Mouse (Mus musculus) neutrophil, adult 5-6 weeks (primary cell): ENCODE data around the gene E2f2. TPM values are rescaled to one million over a fixed set of nuclear protein-coding genes. Genes with fewer than 3 reads are reported as not detected.
A peak's percentile ranks its signal among the peaks of the same experiment; 100 is the strongest.

Experiments used
- ATAC-seq: fragments of 151-379, 151-347 bp; 2 replicates; pipeline ENCODE4 v1.8.0; 2017; ENCODE audit warnings: mild to moderate bottlenecking, moderate TSS enrichment; ENCODE audit not compliant: insufficient number of reproducible peaks, poor library complexity, low FRiP score, severe bottlenecking; ENCODE audit errors: extremely low read depth
- total RNA-seq: library from RNA; stranded (forward); fragments of 200-1000 nt; gene quantifications from 2 replicates; pipeline ENCODE4 v1.2.3, GENCODE M21; 2017

E2f2 gene
- total RNA-seq, 1 experiment from 2014 or later = 42.0 TPM

DNA sequence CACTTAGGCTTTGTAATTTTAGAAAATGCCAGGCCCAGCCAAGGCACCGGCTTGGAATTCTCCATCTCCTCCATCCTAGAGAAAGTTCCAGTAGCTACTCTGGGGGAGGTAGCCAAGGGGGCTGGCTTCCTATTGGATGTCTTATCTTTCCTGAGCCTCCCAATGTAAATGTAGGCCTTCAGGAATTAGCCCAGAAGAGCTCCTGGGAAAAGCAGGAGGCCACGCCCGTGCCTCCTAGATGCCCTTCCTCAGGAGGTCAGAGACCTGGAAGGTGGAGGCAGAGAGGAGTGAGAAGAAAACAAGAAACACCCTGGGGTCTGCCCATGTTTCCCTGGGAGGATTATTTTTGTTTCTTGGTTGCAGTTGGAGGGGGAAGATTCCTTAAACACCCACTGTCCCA is 21.4 kb downstream of the E2f2 start:
- ATAC-seq = no peak

DNA sequence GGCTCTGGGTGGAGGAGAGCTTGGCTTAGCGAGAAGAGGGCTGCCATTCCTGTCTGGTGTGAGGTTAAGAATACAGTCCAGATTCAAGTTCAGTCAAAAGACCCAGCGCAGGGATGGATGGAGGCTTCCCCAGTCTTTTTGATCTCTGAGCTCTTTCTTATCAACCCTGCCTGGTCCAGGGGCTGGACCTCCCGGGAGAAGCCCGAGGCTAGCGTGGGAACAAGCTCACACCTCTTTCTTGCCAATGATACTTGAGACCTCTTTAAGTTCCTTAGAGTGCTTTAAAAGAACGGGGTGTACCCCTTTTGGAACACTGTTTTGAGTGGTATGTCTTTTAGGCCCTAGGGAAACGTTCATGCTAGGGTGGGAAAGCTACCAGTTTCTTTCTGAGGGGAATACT is 22.8 kb downstream of the E2f2 start:
- ATAC-seq = no peak

DNA sequence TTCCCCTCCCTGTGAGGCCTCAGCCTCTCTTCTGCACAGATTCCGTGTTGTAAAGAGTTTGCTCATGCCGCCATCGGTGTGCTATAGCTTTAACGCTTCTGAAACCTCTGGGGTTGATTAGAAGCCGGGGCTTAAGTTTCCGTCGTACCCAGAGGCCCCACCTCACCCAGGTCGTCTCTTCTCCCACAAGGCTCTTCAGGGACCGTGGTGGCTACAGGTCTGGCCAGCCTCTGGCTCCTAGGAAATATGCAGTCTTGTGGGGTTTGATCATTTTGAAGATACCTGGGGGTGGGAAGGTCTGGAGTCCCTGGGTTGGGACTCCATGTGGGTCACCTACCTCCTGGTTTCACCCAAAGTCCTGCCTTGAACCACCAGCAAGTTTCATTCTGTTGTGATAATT is 23.4 kb downstream of the E2f2 start:
- ATAC-seq = no peak

DNA sequence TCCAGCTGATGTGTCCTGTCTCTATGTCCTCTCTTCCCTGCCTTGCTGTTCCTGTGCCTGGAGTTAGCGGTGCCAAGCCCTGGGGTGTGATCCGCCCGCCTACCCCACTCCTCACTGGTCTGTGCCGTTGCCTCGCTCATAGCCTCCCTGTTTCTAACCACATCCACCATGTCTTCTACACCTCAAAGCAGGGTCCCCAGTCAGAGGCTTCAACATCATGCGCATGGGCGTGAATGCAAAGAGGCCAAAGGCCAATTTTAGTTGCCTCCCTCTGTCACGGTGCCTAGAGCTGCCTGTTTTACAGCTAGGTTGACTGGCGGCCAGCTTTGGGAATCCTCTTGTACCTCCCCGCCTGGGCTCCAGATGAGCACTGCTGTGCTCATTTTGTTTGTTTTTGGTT is 24.0 kb downstream of the E2f2 start:
- ATAC-seq = no peak

DNA sequence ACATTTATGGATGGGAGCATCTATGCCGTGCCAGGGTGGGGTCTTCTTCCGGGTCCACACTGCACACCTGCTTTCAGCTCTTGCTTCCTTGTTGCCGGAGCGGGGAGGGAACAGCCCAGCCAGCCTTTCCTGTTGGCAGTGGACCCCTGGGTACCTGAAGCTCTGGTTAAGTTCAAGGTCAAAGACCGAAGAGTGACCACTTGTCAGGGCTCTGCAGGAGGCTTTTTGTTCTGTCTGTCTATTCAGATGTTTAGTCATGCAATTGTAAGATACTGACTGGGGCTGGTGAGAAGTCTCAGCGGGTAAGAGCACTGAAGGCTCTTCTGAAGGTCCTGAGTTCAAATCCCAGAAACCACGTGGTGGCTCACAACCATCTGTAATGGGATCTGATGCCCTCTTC is 26.7 kb downstream of the E2f2 start:
- ATAC-seq = no peak

DNA sequence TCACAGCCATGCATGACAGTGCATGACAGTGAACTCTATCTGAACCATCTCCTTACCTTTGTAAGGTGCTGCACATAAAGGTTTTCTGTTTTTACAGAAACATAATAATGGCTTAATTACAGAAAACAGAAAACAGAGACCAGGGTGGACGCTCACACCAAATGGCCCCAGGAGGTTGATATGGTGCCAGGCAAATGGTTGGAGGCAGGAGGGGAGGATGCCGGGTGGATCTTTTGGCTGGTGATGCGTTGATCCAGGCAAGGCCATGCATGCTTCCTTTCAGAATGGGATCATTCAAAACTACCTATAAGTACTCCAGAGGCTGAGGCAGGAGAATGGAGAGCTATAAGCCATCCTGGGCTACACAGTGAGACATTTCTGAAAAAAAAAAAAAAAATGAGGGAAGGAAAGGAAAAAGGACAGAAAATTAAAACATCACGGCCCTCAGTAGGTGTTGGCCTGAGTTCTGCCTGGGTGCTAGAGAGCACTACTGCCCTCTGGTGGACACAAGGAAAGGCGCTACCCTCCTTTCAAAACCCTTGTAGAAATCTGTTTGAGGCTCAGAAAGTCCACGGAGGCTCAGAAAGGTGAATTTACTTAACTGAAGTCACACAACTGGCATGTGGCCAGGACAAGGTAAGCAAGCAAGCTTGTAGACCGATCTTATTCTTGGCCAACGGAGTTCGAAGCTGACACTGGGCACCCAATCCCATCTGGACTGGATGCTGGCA is 27.5 kb downstream of the E2f2 start:
- ATAC-seq = peak; percentile 69

DNA sequence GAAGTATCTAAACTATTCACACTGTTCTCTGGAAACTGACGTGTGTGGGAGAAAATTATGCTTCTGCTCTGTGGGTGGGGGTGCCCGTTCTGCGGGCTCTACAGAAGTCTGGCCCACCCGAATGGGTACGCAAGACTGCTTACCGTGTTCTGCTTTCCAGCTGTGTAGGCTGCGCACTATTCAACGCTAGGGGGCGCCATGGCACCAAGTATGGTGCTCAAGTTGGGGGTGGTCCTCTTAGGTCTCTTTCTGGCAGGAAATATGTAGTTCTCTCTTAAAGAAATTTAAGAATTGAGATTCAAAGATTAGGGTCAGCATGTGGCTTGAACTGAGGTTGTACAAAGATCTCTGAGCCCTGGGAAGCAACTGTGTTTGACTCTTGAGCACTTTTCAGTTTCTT is 30.3 kb downstream of the E2f2 start:
- ATAC-seq = no peak

DNA sequence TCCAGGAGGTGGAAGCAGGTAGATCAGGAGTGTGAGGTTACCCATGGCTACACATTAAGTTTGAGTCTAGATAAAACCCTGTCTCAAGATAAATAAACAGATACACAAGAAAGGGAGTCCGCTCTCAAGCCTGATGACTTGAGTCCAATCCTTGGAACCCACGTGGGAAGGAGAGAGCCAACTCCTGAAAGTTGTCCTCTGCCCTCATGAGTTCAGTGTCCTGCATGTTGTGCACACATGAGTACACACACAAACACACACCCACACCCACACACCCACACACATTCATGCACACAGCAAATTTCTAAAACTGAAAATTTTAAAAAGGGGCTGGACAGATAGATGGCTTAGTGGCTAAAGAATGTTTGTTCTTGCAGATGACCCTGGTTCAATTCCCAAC is 32.6 kb downstream of the E2f2 start:
- ATAC-seq = no peak

DNA sequence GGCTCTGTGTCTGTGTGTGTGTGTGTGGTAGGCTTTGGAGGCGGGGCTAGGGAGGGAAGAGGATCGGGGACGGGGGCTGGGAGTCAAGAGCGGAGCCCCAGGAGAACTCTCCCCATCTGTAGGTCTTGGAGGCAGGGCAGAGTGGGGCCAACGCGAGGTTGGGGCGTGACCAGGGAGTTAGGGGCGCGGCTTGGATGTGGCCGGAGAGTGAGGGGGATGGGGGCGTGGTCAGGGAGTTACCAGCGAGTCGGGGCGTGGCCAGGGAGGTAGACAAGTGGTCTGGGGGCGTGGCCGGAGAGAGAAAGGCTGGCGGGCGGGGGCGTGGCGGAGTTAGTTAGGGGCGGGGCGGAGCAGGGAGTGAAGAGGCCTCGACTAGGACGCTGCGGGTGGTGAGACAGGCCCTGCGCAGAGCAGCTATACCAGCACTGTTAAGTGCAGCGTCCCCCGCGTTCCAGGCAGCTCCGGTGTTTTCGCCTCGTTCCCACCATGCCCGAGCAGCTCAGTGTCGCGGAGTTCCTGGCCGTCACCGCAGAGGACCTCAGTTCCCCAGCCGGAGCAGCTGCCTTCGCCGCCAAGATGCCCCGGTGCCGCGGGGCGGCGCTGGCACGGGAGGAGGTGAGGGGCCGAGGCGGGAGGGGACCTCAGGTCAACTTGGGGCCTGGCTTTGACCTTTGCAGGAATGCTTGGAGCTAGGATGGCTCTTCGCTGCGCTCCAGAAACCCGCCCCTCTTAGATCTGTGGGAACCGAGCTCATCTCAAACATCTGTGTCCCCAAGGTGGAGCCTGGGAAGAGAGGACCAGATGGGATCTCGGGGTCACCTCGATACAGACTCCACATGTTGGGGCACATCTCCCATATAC is 34.1 kb downstream of the E2f2 start, which contains the start of gene Asap3:
TSS of gene Asap3 (plus strand) at position 333 of the 861 bp plus-strand sequence.
- peak; percentile 73 for ATAC-seq

DNA sequence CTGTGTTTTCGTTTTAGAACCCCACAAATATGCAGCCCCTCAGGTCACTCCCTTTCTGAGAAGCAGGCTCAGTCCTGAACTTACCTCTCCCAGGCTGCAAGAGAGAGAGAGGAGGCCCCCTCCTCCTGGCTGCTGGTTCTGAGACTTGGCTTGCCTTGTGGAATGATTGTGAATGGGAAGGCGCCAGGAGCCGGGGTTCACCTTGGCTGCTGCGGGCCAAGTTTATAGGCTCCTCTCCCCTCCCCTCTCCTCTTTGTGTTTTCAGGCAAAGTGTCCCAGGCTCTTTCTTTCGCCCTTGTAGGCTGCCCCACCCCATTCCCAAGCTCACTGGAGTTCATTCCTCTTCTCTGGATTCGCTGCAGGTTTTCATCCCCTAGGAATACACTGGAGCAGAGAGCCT is 34.7 kb downstream of the E2f2 start:
- no peak for ATAC-seq

DNA sequence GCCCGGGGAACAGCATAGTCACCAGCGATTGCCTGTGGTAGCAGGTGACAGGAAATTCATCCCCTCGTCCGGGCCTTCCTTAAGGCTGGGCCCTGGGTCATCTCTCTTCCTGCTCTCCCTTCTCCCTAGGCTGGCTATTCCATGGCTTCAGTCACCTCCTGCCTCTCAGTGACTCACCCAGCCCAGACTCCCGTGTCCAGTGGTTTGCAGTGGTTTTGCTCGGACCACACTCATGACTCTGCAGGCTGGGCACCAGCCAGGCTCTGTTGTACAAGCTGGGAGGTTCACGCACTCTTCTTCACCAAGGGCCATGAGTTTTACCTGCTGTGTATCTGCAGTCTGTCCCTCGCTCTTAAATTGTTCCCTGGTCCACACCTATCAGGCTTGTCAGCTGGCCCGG is 38.7 kb downstream of the E2f2 start:
- no peak for ATAC-seq

DNA sequence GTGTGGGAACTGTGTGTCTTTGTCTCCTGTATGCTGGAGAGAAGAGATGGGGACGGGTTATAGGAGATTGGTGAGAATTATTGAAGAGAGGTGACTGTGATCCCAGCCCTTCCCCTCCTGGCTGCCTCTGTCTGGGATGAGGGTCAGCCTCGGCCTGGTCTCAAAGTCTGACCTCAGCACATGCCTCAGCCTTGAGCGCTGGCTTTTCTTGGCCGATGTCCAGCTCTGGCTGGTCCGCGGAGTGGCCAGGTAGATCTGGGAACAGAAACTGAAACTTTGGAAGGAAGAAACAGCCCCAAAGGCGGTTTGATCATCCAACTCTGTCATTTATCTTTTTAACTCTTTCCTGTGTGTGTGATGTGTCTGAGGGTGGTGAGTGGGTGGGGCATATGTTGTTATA is 41.4 kb downstream of the E2f2 start:
- ATAC-seq = no peak

DNA sequence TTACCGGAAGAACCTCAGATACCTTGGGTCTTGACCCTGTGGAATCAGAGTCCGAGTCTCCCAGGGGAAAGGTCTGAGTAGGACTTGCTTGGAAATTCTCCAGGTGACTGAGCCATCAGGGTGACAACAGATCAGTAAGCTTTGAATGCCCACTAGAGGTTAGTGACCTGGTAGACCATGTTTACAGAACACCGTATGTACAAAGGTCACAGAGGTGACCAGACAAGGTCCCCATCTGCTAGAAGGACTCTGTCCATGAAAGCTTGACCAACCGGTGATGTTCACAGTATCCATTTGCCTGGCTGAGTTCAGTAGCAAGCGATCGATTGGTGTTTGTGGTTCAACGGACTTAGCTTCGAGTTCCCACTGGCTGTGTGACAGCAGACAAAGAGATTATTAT is 42.6 kb downstream of the E2f2 start:
- no peak for ATAC-seq

DNA sequence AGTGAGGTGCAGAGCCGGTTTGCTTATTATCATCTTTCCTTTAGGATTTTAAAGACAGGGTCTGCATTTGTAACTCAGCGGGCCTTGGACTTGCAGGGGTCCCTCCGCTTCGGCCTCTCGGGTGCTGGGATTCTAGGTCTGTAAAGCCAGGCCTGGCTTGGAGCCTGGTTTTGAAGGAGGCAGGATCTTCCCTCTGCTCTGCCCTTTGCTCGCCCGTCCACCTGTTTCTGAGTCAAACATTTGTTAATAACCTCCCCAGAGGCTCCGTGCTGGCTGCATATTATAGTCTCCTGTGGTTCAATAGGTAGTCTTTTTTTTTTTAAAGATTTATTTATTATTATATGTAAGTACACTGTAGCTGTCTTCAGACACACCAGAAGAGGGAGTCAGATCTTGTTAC is 43.4 kb downstream of the E2f2 start:
- ATAC-seq = no peak

DNA sequence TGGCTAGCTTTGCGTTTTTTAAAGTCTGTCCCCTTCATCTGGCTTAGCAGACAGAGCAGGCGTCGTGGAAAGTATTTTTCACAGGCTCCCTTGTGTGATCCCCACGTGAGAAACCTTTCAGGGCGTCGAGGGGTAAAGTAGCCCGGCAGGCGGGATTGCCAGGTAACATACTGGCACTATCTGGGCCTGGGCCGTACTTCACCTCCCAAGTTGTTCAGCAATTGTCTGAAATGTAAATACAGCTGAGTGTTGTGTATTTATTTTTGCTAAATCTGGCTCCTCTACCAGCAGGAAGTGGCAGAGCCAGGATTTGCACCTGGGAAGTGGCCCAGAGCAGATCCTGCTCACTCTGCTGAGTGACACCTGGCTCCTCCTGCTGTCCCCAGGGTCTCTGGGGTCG is 44.9 kb downstream of the E2f2 start:
- ATAC-seq = no peak

DNA sequence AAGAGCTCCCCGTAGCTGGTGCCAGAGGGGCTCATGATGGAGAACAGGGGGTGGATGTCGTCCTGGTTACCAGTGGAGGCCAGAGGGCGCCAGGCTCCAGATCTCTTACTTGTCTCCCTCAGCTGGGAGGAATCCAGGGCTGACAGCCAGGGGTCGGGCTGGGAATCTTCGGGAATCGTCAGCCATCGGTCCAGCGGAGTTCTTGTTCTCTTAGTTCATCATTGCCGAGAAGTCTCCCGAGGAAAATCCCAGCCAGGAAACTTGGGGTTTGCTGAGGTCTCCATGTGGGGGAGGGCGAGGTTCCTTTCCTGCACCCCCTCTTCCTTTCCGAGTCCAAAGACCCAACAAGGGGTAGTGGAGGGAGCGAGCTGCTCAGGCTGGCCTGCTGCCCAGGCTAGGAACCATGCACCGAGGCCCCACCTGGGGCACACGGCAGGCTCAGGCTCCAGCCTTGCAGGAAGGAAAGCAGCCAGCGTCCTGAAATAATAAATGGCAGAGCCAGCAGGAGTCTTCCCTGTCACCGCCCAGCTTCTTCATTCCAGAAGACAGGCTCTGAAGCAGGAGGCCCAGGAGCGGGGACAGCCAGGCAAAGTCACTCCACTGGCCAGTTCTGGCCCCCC is 46.5 kb downstream of the E2f2 start:
- no peak for ATAC-seq

DNA sequence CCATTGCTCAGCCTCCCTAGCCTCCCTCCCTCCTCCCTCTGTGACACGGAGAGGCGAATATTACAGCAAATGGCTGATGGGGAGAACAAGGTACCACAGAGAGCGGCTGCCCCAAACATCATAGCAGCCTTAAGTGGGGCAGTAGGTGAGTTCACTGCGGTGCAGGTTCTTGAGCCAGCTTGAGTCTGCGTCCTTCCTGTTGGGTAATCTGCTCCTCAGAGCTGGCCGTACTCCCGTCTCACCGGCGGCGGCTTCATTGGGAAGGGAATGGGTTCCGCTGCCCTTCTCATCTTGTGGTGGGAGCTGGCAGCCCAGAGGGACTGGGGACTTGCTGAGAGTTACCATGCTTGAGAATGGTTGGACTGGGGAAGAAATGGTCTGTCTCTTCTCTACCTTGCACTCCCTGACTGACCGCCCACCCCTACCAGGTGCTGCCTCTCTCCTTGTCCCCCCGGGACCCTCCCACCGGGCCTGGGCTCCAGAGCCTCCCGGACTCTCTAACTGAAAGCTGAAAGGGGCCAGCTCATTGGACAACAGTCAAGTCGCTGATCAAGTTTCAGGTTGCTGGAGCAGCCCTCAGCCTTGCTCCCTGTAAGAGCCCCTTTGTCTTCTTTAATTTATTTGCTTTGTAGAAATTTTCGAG is 48.1 kb downstream of the E2f2 start:
- ATAC-seq = no peak

DNA sequence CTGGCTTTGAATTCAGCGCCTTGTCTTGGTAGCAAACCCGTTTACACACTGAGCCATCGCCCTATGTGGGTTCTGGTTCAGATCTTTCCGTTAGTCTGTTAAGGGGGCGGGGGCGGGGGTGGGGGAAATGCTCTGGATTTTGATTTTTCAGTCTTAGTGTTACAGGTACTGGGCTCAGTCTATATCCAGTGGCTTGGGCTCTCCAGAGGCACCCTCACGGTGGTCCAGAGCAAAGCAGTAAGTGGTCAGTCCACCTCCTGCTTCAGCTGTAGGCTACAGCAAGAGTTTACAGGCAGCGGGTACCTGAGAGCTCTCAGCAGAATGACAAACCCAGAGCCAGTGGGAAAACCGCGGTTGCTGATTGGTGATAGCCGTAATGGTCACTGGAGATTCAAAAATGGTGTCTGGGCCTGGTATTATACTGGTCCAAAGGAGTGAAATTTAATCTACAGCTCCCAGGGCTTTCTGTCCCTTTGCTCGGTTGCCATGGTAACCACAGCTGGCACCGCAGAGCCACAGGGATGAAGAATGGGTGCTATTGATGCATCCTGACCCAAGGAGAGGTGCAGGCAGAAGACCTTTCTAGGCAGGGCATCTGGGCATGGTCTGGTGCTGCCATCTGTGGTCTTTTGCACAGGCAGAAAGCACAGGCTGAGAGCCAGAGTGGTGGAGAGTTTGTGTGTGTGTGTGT is 51.5 kb downstream of the E2f2 start:
- ATAC-seq = no peak

DNA sequence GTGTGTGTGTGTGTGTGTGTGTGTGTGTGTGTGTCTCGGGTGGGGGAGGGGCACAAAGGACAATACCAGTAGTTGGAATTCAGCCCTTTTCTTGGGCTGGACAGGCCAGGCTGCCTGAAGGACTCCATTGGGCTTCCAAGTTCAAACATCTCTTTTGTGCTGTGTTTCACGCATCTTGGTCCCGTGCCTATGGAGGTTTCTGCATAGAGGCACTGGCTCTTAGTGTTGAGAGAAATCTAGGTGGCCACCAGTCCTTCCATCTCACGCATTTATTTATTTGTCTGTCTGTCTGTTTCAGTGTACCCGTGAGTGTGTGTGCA is 52.0 kb downstream of the E2f2 start:
- ATAC-seq = no peak
